In genomic region chr6:91719865-91720533, GRCm38 (mm10) we compare ENCODE assay signal across 9 mouse cellular contexts. TPM values are rescaled to one million over a fixed set of nuclear protein-coding genes. Genes with fewer than 3 reads are reported as not detected.
DNase-seq lines count a peak whose midpoint lies in the region; ATAC-seq lines count a peak whose summit lies in the region.
"Had no signal": no experiment of that assay in that cellular context is flagged by ENCODE, and none has a peak within 500 bp of the region (broad histone marks: within the 10 kb centered on the region; RNA-seq: fewer than 3 reads in every experiment).

No protein-coding gene starts in this region.

- H3K27ac ChIP-seq in heart, embryonic 15.5 days, result peak overlapping the region; percentile 58
- H3K27ac ChIP-seq in forebrain, embryonic 14.5 days (ENCODE audit: low read depth, low read length), result peak overlapping the region; percentile 93
- H3K27ac ChIP-seq in neural tube, embryonic 15.5 days (replicated peaks), result peak overlapping the region; percentile 86

- intact Hi-C loops in heart, postnatal 25 days (cut with DNase I), result no loop called here
- intact Hi-C loops in left cerebral cortex, postnatal 4 days (cut with DNase I), result no loop called here

- peaks cover 27% of the 10 kb centered on the region for H3K36me3 ChIP-seq in heart, embryonic 15.5 days
- H3K36me3 ChIP-seq in forebrain, embryonic 14.5 days (ENCODE audit: control insufficient read depth, insufficient read depth, low read length), result peaks cover 26% of the 10 kb centered on the region
- peaks cover 20% of the 10 kb centered on the region for H3K36me3 ChIP-seq in neural tube, embryonic 15.5 days

- no peak for ATAC-seq in heart, embryonic 15.5 days (replicated peaks; ENCODE audit: insufficient number of reproducible peaks, insufficient read depth, low FRiP score, low read depth)
- ATAC-seq in forebrain, embryonic 14.5 days, result peak; percentile 76
- peak; percentile 83 for ATAC-seq in neural tube, embryonic 15.5 days (ENCODE audit: low FRiP score)
- ATAC-seq in megakaryocyte, adult 5-6 weeks (ENCODE audit: poor library complexity, severe bottlenecking), result no peak
- ATAC-seq: Patski had no signal

- H3K9ac ChIP-seq in heart, embryonic 15.5 days, result 0 out of 2 replicates have a peak overlapping the region, but pooled peaks have one; percentile 13
- peak overlapping the region; percentile 48 for H3K9ac ChIP-seq in forebrain, embryonic 14.5 days (ENCODE audit: low read length)
- H3K9ac ChIP-seq in neural tube, embryonic 15.5 days (replicated peaks), result peak overlapping the region; percentile 33; the same call in 1 of the 2 replicates

- DNase-seq in heart, postnatal 25 days (ENCODE audit: low spot score), result no peak
- DNase-seq in NIH3T3 (ENCODE audit: low read depth), result peak; percentile 65
- peak; percentile 88 for DNase-seq in forebrain, embryonic 14.5 days (ENCODE audit: low spot score)
- peak; percentile 67 for DNase-seq in left cerebral cortex, postnatal 4 days
- no peak for DNase-seq in urinary bladder, postnatal 10 days (ENCODE audit: low spot score)

- 15% methylated on average over 9 of the region's 9 CpGs for WGBS in heart, embryonic 15.5 days
- 2% methylated on average over 9 of the region's 9 CpGs for WGBS in forebrain, embryonic 14.5 days
- 4% methylated on average over 9 of the region's 9 CpGs for WGBS in neural tube, embryonic 15.5 days

- peaks cover 31% of the 10 kb centered on the region for H3K4me1 ChIP-seq in heart, embryonic 15.5 days (replicated peaks)
- peaks cover 37% of the 10 kb centered on the region for H3K4me1 ChIP-seq in forebrain, embryonic 14.5 days (ENCODE audit: control insufficient read depth, insufficient read depth, low read length)
- peaks cover 38% of the 10 kb centered on the region for H3K4me1 ChIP-seq in neural tube, embryonic 15.5 days

- no peaks in the 10 kb centered on the region for H3K27me3 ChIP-seq in heart, embryonic 15.5 days
- no peaks in the 10 kb centered on the region for H3K27me3 ChIP-seq in forebrain, embryonic 14.5 days (replicated peaks; ENCODE audit: control insufficient read depth, insufficient read depth, low read length)
- no peaks in the 10 kb centered on the region for H3K27me3 ChIP-seq in neural tube, embryonic 15.5 days (replicated peaks)
- H3K27me3 ChIP-seq: Patski had no signal

- no peaks in the 10 kb centered on the region for H3K9me3 ChIP-seq in heart, embryonic 15.5 days (replicated peaks)
- H3K9me3 ChIP-seq in forebrain, embryonic 14.5 days (replicated peaks; ENCODE audit: control insufficient read depth, low read length), result no peaks in the 10 kb centered on the region
- no peaks in the 10 kb centered on the region for H3K9me3 ChIP-seq in neural tube, embryonic 15.5 days (replicated peaks)

- no peak overlapping the region for H3K4me2 ChIP-seq in heart, embryonic 15.5 days
- H3K4me2 ChIP-seq in forebrain, embryonic 14.5 days (ENCODE audit: low read length), result peak overlapping the region; percentile 42
- peak overlapping the region; percentile 27 for H3K4me2 ChIP-seq in neural tube, embryonic 15.5 days

- no peak overlapping the region for H3K4me3 ChIP-seq in heart, embryonic 15.5 days
- H3K4me3 ChIP-seq in forebrain, embryonic 14.5 days (ENCODE audit: low read depth, low read length), result no peak overlapping the region
- H3K4me3 ChIP-seq in neural tube, embryonic 15.5 days (replicated peaks), result no peak overlapping the region

RNA-seq across cellular contexts. Expression of gene Slc6a6, which starts 36.1 kb away (rescaled TPM):
- polyA plus RNA-seq in heart, embryonic 15.5 days (2015; fragmentation: Nextera tagmentation; extraction: Ambion mirVana), result 72.5 and 74.9 TPM in 2 replicates
- total RNA-seq in heart, postnatal 25 days (2021), result 100 to 1,000 TPM in 1 of 2 experiments, 10 to 100 TPM in 1; 85.0 to 102 TPM
- polyA plus RNA-seq in forebrain, embryonic 14.5 days (2014; fragmentation: Nextera tagmentation; extraction: Ambion mirVana), result 45.6 and 71.7 TPM in 2 replicates
- total RNA-seq in left cerebral cortex, postnatal 4 days (2021), result 100 to 1,000 TPM; 214 to 227 TPM
- 89.5 and 102 TPM in 2 replicates for polyA plus RNA-seq in neural tube, embryonic 15.5 days (2015; fragmentation: Nextera tagmentation; extraction: Ambion mirVana)
- total RNA-seq in megakaryocyte, adult 5-6 weeks (2015), result 58.0 and 61.9 TPM in 2 replicates
- 46.7 and 61.0 TPM in 2 replicates for total RNA-seq in megakaryocyte, adult 5-6 weeks (2017)

Comparison
In these comparisons a context has a peak if more than half of its experiments do, and no peak if none do; other contexts are left out.
1. ATAC-seq: peak in forebrain, embryonic 14.5 days (single experiment) and neural tube, embryonic 15.5 days (single experiment); none in heart, embryonic 15.5 days (single experiment) and megakaryocyte, adult 5-6 weeks (single experiment).
2. DNase-seq: peak in NIH3T3 (single experiment), forebrain, embryonic 14.5 days (single experiment) and left cerebral cortex, postnatal 4 days (single experiment); none in heart, postnatal 25 days (single experiment) and urinary bladder, postnatal 10 days (single experiment).
3. Peak in every context shown above with its lines, with median percentiles within 50 percentile points of each other: H3K27ac ChIP-seq and H3K9ac ChIP-seq.